Mouse (Mus musculus) megakaryocyte, embryonic 14.5 days (primary cell): Measurements from ENCODE around the gene Chp1. TPM values are rescaled to one million over a fixed set of nuclear protein-coding genes. Genes with fewer than 3 reads are reported as not detected.

ENCODE experiments used
- H3K27me3 ChIP-seq: replicated peaks from 2 replicates; pipeline ENCODE3; 2012; ENCODE audit warnings: inconsistent platforms
- H3K36me3 ChIP-seq: replicated peaks from 2 replicates; pipeline ENCODE3; 2012; ENCODE audit warnings: low read length, inconsistent platforms, mixed read lengths
- H3K4me1 ChIP-seq: 2 replicates; pipeline ENCODE4 v1.6.1; 2012; ENCODE audit warnings: inconsistent platforms
- H3K4me3 ChIP-seq: replicated peaks from 2 replicates; pipeline ENCODE3; 2012; ENCODE audit warnings: moderate library complexity, mild to moderate bottlenecking, inconsistent platforms
- H3K9me3 ChIP-seq: 2 replicates; pipeline ENCODE4 v1.6.1; 2012; ENCODE audit warnings: inconsistent platforms
- FLI1 ChIP-seq: IDR thresholded peaks from 2 replicates; pipeline ENCODE4 v1.6.1; 2012; ENCODE audit warnings: low read length, inconsistent platforms, mixed read lengths
- GATA1 ChIP-seq: IDR thresholded peaks from 3 replicates; pipeline ENCODE4 v1.6.1; 2012; ENCODE audit warnings: mixed read lengths, low read length, inconsistent platforms, borderline replicate concordance
- polyA plus RNA-seq: library from polyadenylated mRNA; stranded (reverse); fragments of >175 nt; gene quantifications from 2 replicates; pipeline ENCODE4 v1.2.3, GENCODE M21; 2012; ENCODE audit warnings: low replicate concordance; ENCODE audit not compliant: insufficient read depth

The Chp1 gene
- polyA plus RNA-seq, 1 experiment = 9.7 TPM

DNA sequence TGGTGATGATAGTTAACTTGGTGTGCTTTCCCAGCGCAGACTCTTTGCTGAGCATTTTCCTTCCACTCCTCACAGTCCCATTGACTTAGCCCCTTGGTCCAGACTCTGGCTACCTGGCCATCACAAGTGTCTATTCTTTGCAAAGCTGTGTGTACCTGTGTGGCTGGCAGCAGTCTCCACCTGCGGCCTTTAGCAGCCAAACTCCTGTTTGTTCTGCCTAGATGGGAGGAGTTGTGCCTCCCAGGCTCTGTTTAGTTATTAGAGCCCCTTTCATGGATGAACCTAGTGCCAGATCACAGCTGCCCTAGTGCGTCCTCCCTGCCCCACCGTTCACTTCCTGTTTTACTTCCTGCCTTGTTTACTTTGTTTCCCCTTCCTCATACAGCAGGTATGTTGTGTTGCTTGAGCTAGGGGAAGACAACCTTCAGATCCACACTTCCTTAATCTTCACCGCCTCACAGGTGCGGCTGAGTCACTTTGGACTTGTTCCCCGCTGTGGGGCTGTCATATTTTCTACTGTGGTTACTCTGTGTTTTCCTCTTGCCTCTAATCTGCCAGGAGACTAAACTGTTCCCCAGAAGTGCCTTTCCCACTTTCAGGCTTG lies 11.3 kb downstream of the Chp1 start:
- TF ChIP-seq FLI1 = no peak
- TF ChIP-seq GATA1 = no peak
- peaks cover 38% of the 10 kb centered on the region for H3K36me3 ChIP-seq
- no peaks in the 10 kb centered on the region for H3K9me3 ChIP-seq
- peaks cover 42% of the 10 kb centered on the region for H3K4me1 ChIP-seq
- peak overlapping the region; percentile 71 for H3K4me3 ChIP-seq
- H3K27me3 ChIP-seq = no peaks in the 10 kb centered on the region

DNA sequence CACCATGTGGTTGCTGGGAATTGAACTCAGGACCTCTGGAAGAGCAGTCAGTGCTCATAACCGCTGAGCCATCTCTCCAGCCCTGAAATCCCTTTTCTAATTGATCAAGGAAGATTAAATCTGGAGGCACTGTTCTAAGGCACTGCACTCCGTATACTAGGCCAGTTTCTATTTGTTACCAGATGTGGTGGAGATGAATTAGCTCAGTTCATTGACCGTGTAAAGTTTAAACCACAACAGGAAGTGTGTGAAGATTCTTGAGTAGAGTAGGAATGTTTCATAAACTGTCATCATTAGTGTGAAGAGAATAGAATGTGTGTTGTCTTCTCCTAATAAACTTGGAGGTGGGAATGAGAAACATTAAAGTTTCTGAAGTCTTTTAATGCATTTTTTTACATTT lies 14.3 kb downstream of the Chp1 start:
- Histone ChIP-seq H3K36me3 (peaks cover 60% of the 10 kb centered on the region), H3K4me3 (no peak overlapping the region), H3K4me1 (peaks cover 29% of the 10 kb centered on the region), H3K27me3 (no peaks in the 10 kb centered on the region), H3K9me3 (no peaks in the 10 kb centered on the region)
- no peak for TF ChIP-seq FLI1
- TF ChIP-seq GATA1 = no peak

DNA sequence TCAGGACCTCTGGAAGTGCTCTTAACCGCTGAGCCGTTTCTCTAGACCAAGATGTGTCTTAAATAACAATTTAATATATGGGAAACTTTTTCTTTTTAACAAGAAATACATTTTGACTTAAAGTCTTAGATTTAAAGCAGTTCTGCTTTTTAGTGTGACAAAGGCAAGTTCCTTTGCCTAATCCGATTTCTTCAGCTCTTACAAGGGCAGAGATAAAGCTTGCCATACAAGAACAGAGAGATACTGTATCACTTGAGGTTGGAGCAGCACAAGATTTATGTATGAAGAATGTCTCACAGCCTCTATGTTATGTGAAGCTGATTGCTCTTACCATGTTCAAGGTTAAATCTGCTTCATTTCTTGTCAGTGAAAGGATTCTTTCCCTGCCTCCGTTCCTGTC lies 17.8 kb downstream of the Chp1 start:
- Histone ChIP-seq H3K9me3 (no peaks in the 10 kb centered on the region), H3K27me3 (no peaks in the 10 kb centered on the region), H3K36me3 (peaks cover 78% of the 10 kb centered on the region), H3K4me3 (no peak overlapping the region), H3K4me1 (peaks cover 17% of the 10 kb centered on the region)
- TF ChIP-seq FLI1 = no peak
- no peak for TF ChIP-seq GATA1

DNA sequence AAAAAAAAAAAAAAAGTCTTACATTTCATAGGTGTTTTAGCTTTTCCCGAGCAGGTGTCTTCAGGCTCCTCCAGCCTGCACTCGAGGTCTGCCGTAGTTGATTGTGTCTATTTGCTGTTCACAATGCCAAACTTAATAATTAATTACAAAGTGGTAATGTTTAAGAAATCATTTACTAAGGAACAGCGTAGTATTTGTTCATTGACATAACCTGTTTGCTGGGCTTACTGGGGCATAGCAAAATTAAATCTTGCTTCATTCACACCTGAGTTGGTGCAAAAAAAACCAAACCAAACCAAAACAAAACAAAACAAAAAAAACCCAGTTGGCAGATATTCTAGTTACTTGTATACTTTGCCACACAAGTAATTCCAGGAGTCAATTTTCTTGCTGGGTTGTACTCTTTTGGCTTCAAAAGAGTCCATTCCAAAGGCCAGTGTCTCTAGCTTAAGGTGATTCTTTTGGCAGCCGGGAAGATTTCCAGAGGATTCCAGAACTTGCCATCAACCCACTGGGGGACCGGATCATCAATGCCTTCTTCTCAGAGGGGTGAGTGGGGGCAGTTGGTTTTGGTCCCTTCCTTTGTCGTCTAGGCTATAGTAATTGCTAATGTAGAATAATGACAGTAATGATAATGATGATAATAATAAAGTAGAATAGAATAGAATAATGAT lies 18.8 kb downstream of the Chp1 start:
- TF ChIP-seq FLI1 = no peak
- no peak for TF ChIP-seq GATA1
- no peak overlapping the region for H3K4me3 ChIP-seq
- no peaks in the 10 kb centered on the region for H3K27me3 ChIP-seq
- no peaks in the 10 kb centered on the region for H3K9me3 ChIP-seq
- H3K4me1 ChIP-seq = peaks cover 17% of the 10 kb centered on the region
- H3K36me3 ChIP-seq = peaks cover 80% of the 10 kb centered on the region

DNA sequence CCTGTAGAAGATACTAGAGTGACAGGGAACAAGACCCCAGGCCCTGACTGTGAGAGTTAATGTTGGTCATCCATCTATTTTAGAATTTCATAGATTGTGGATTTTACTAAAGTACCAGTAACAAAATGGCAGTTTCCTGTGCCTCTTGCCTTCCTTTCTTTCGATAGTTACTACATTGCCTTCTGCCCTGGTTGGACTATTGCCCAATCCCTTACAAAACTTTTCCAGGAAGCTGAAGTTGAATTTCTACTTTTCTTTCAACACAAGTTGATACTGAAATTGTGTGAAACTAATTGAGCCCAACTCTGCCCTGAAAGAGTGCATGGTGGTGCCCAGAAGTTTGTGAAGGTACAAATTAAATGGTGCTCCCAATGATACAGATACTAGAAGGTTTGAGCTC lies 25.0 kb downstream of the Chp1 start:
- H3K4me3 ChIP-seq = no peak overlapping the region
- no peaks in the 10 kb centered on the region for H3K9me3 ChIP-seq
- TF ChIP-seq FLI1 (no peak), GATA1 (no peak)
- peaks cover 6% of the 10 kb centered on the region for H3K4me1 ChIP-seq
- H3K27me3 ChIP-seq = no peaks in the 10 kb centered on the region
- H3K36me3 ChIP-seq = peaks cover 79% of the 10 kb centered on the region

DNA sequence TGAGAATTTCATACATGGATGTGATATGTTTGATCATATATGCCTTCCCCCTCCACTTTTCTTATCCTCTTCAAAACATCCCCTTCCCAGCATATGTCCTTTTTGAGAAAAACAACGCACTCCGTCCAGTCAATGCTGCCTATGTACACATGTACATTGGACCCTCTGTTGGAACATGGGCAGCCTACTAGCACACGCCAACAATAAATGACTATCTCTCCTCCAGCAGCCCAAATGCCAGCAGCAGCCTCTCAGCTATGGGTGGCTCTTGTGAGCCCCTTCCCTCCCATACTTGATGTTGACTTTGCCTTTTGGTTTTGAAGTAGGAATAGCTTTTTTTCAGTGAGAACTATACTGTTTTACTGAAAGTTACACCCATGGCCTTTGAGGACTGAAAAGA lies 34.1 kb downstream of the Chp1 start:
- TF ChIP-seq GATA1 (no peak), FLI1 (no peak)
- no peaks in the 10 kb centered on the region for H3K4me1 ChIP-seq
- no peak overlapping the region for H3K4me3 ChIP-seq
- H3K9me3 ChIP-seq = no peaks in the 10 kb centered on the region
- H3K27me3 ChIP-seq = no peaks in the 10 kb centered on the region
- H3K36me3 ChIP-seq = peaks cover 74% of the 10 kb centered on the region

DNA sequence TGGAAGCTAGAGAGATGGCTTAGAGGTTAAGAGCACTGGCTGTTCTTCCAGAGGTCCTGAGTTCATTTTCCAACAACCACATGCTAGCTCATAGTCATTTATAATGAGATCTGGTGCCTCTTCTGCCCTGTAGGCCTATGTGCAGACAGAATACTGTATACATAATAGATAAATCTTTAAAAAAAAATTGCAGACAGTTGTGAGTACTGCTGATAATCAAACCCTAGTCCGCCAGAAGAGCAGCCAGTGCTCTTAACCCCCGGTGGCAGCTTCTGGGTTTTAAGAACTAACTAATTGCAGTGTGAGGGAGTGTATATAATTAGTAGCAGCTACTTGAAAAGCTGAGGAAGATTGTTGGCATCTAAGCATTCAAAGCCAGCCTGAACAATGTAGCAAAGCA lies 35.9 kb downstream of the Chp1 start:
- no peaks in the 10 kb centered on the region for H3K27me3 ChIP-seq
- H3K36me3 ChIP-seq = peaks cover 69% of the 10 kb centered on the region
- H3K4me1 ChIP-seq = no peaks in the 10 kb centered on the region
- TF ChIP-seq FLI1 (no peak), GATA1 (no peak)
- no peaks in the 10 kb centered on the region for H3K9me3 ChIP-seq
- H3K4me3 ChIP-seq = no peak overlapping the region

DNA sequence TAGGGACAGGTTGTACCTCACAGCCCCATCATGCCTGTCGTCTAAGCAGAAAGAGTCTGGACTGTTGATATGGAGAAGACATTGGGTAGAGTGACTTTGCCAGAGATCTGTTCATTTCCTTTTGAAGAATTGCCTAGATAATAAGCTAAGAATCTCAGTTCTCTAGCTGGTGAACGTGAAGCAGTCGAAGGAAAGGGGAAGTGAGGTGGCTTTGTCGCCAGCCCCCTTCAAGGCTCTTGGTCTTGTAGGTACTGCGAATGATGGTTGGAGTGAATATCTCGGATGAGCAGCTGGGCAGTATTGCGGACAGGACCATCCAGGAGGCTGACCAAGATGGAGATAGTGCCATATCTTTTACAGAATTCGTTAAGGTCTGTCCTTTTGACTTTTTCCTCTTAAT lies 36.8 kb downstream of the Chp1 start:
- TF ChIP-seq FLI1 (no peak), GATA1 (no peak)

DNA sequence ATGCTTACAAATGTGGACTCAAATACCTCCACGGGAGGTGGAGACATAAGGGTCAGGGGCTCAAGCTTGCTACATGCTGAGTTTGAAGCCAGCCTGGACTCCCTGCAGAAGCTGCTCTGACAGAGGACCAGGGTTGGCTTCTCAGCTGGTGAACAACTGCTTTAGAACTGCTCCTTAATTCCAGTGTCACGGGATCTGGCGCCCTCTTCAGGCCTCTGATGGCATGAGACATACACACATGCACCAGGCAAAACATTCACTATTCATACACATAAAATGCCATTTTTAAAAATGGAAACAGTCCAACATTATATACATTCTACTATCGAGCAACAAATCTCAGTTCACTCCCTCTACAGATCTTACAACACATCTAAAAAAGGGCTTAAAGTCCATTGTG lies 39.9 kb downstream of the Chp1 start:
- Histone ChIP-seq H3K27me3 (no peaks in the 10 kb centered on the region), H3K4me1 (no peaks in the 10 kb centered on the region), H3K36me3 (peaks cover 43% of the 10 kb centered on the region), H3K4me3 (no peak overlapping the region), H3K9me3 (no peaks in the 10 kb centered on the region)
- TF ChIP-seq GATA1 (no peak), FLI1 (no peak)

More for the DNA sequence above, 36.8 kb downstream of the Chp1 start:
- H3K27me3 ChIP-seq = no peaks in the 10 kb centered on the region
- H3K4me3 ChIP-seq = no peak overlapping the region
- no peaks in the 10 kb centered on the region for H3K4me1 ChIP-seq
- no peaks in the 10 kb centered on the region for H3K9me3 ChIP-seq
- H3K36me3 ChIP-seq = peaks cover 62% of the 10 kb centered on the region

DNA sequence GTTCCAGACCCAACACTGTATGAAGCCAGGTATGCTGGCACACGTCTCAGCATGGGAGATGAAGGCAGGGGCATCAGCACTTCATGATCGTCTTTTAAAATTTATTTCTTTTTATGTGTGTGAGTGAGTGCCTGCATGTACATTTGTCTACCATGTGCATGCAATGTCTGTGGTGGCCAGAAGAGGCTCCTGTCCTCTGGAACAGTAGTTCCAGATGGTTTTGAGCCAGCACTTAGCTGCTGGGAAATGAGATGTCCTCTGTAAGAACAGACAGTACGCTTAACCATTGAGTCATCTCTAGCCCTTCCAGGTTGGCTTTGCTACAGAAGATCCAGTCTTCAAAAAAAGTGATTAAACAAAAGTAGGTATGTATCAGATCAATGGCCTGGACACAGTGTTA lies 43.8 kb downstream of the Chp1 start:
- TF ChIP-seq GATA1 (no peak), FLI1 (no peak)
- Histone ChIP-seq H3K36me3 (peaks cover 22% of the 10 kb centered on the region), H3K4me3 (no peak overlapping the region), H3K9me3 (no peaks in the 10 kb centered on the region), H3K4me1 (peaks cover 17% of the 10 kb centered on the region), H3K27me3 (no peaks in the 10 kb centered on the region)

DNA sequence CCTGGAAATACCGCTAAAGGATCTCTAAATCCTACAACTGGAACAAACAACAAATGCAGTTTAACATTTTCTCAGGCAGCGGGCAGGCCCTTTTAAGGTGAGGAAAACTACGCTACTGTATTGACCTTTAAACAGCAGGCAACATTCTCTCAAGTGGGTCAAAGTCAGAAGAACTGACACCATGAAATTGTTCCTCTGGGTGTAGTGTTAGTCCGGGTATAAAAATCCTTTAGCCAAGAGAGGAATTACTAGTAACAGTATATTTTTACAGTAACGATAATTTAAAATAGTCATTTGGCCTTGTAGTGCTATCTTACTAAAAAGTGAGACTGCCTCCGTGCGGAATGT lies 46.2 kb downstream of the Chp1 start:
- Histone ChIP-seq H3K36me3 (peaks cover 34% of the 10 kb centered on the region), H3K9me3 (no peaks in the 10 kb centered on the region), H3K27me3 (no peaks in the 10 kb centered on the region), H3K4me1 (peaks cover 39% of the 10 kb centered on the region), H3K4me3 (peak overlapping the region; percentile 99)
- TF ChIP-seq GATA1 = no peak
- no peak for TF ChIP-seq FLI1
